Mouse (Mus musculus) CD4-positive helper T cell, adult 2 months (primary cell): Measurements from ENCODE around the gene Acap3.

Experiments used
- DNase-seq: peaks from one replicate; pipeline ENCODE4 v3.0.0-alpha.2; 2012; ENCODE audit warnings: low read depth, missing footprints, low spot score

Gene Acap3

GRCm38 (mm10) chr4:155932031-155932430, 40.4 kb downstream of the Acap3 start:
- no peak for DNase-seq

GRCm38 (mm10) chr4:155943049-155943452, 51.4 kb downstream of the Acap3 start:
- DNase-seq = peak; percentile 45

- peak; percentile 94 for DNase-seq
These were observed 52.1 kb downstream of the Acap3 start, which contains the start of gene Ube2j2 for GRCm38 (mm10) chr4:155943534-155944249. Ube2j2 (plus strand) TSS chr4:155943831.

- peak; percentile 65 for DNase-seq
These were observed 52.6 kb downstream of the Acap3 start for GRCm38 (mm10) chr4:155944271-155944670.

- DNase-seq = no peak
These were observed 55.5 kb downstream of the Acap3 start for GRCm38 (mm10) chr4:155947094-155947493.

GRCm38 (mm10) chr4:155955491-155955890, 63.9 kb downstream of the Acap3 start:
- no peak for DNase-seq
